Mouse (Mus musculus) heart, postnatal 0 days (tissue): ENCODE results near the gene Insl3.

ENCODE experiments used
- CTCF ChIP-seq: IDR thresholded peaks from 2 replicates; pipeline ENCODE4 v1.5.1; 2016; ENCODE audit warnings: antibody characterized with exemption, control low read depth, low read depth
- EP300 ChIP-seq: IDR thresholded peaks from 2 replicates; pipeline ENCODE4 v1.6.1; 2016; ENCODE audit warnings: antibody characterized with exemption, low read depth

- TF ChIP-seq CTCF = peak; percentile 94
- TF ChIP-seq EP300 = no peak
These were observed 28.5 kb upstream of the Insl3 start for GRCm38 (mm10) chr8:71660325-71661120.
